Mouse (Mus musculus) brain, embryonic 14.5 days (tissue): ENCODE measurements around the gene Tob2.

Experiments used
- CTCF ChIP-seq: fragments of 200-500 bp; IDR thresholded peaks from 2 replicates; pipeline ENCODE4 v1.5.1; 2012; ENCODE audit warnings: inconsistent platforms, mild to moderate bottlenecking, moderate library complexity, borderline replicate concordance; ENCODE audit not compliant: insufficient read depth, insufficient read length; ENCODE audit errors: extremely low read depth
- POLR2A ChIP-seq: fragments of 200-500 bp; IDR thresholded peaks from 2 replicates; pipeline ENCODE4 v1.6.1; 2012; ENCODE audit warnings: mild to moderate bottlenecking, inconsistent platforms, borderline replicate concordance; ENCODE audit not compliant: poor library complexity, insufficient read depth, insufficient read length, severe bottlenecking; ENCODE audit errors: extremely low read depth

DNA sequence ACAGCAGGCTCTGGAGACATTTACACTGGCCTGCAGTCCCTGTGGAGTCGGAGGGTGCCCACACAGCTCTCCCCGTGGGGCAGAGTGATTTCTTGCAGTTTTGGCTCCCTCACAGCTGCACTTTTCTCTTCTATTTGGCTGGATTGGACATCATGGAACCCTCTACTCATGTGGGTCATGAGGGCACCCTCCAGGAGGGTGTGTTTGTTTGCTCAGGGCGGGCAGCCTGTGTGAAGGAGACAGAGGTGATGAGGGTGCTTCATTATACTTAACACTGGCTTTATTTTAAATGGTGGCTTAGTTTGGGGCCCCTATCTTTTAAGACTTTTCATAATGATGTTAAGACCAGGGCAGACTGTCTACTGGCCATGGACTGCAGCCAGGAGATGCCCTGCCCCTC lies 33.8 kb downstream of the Tob2 start:
- no peak for TF ChIP-seq CTCF
- no peak for TF ChIP-seq POLR2A
